Mouse (Mus musculus): ENCODE results near the gene Gm8994. TPM values are rescaled to one million over a fixed set of nuclear protein-coding genes. Genes with fewer than 3 reads are reported as not detected.
"Not testable (repeated sequence)": the region's sequence is repeated elsewhere in the genome, so short reads cannot be mapped to it uniquely, and the experiment has no call there.

Gm8994 gene
- polyA plus RNA-seq (2012; rRNA removed): not detected in 2 replicates

GRCm38 (mm10) chr6:136327239-136327638, at the start of gene Gm8994:
Gene Gm8994 (plus strand): TSS chr6:136327539.
- WGBS: 92% methylated on average over 4 of the region's 4 CpGs
- H3K27me3 ChIP-seq (ENCODE audit: control insufficient read depth, insufficient read depth, low read length); DNase-seq (ENCODE audit: low read depth in 1 of 2, low spot score in 2 of 2); H3K36me3 ChIP-seq (ENCODE audit: control insufficient read depth, insufficient read depth, low read length); H3K4me1 ChIP-seq (ENCODE audit: control insufficient read depth, insufficient read depth, insufficient read length); H3K4me3 ChIP-seq (ENCODE audit: extremely low read depth, insufficient read depth, insufficient read length); H3K27ac ChIP-seq (ENCODE audit: insufficient read depth, low read length): not testable (repeated sequence)

- no peak for DNase-seq (ENCODE audit: low read depth in 1 of 2, low spot score in 2 of 2)
- H3K27ac ChIP-seq (ENCODE audit: insufficient read depth, low read length): no peak overlapping the region
- TF ChIP-seq CTCF (IDR thresholded peaks at IDR 0.05; ENCODE audit: extremely low read depth, insufficient read depth, insufficient read length, insufficient replicate concordance) (no peak), POLR2A (IDR thresholded peaks at IDR 0.05; ENCODE audit: low read depth, low read length) (no peak)
- H3K36me3 ChIP-seq (ENCODE audit: control insufficient read depth, insufficient read depth, low read length): no peaks in the 10 kb centered on the region
- 80% methylated on average over 4 of the region's 4 CpGs for WGBS
- no peak overlapping the region for H3K4me3 ChIP-seq (ENCODE audit: extremely low read depth, insufficient read depth, insufficient read length)
- H3K4me1 ChIP-seq (ENCODE audit: control insufficient read depth, insufficient read depth, insufficient read length): no peaks in the 10 kb centered on the region
- H3K27me3 ChIP-seq (ENCODE audit: control insufficient read depth, insufficient read depth, low read length): no peaks in the 10 kb centered on the region
Measured at GRCm38 (mm10) chr6:136277685-136278084, 49.7 kb upstream of the Gm8994 start.

GRCm38 (mm10) chr6:136284565-136284964, 42.8 kb upstream of the Gm8994 start:
- WGBS: 87% methylated on average over 8 of the region's 8 CpGs
- no peaks in the 10 kb centered on the region for H3K36me3 ChIP-seq (ENCODE audit: control insufficient read depth, insufficient read depth, low read length)
- DNase-seq (ENCODE audit: low read depth in 1 of 2, low spot score in 2 of 2): no peak
- H3K27ac ChIP-seq (ENCODE audit: insufficient read depth, low read length): no peak overlapping the region
- no peak overlapping the region for H3K4me3 ChIP-seq (ENCODE audit: extremely low read depth, insufficient read depth, insufficient read length)
- no peaks in the 10 kb centered on the region for H3K4me1 ChIP-seq (ENCODE audit: control insufficient read depth, insufficient read depth, insufficient read length)
- TF ChIP-seq POLR2A (IDR thresholded peaks at IDR 0.05; ENCODE audit: low read depth, low read length) (no peak), CTCF (IDR thresholded peaks at IDR 0.05; ENCODE audit: extremely low read depth, insufficient read depth, insufficient read length, insufficient replicate concordance) (no peak)
- H3K27me3 ChIP-seq (ENCODE audit: control insufficient read depth, insufficient read depth, low read length): no peaks in the 10 kb centered on the region

GRCm38 (mm10) chr6:136286180-136286579, 41.2 kb upstream of the Gm8994 start:
- no peak overlapping the region for H3K4me3 ChIP-seq (ENCODE audit: extremely low read depth, insufficient read depth, insufficient read length)
- WGBS: 87% methylated on average over 11 of the region's 11 CpGs
- no peak overlapping the region for H3K27ac ChIP-seq (ENCODE audit: insufficient read depth, low read length)
- H3K36me3 ChIP-seq (ENCODE audit: control insufficient read depth, insufficient read depth, low read length): no peaks in the 10 kb centered on the region
- no peak for TF ChIP-seq POLR2A (IDR thresholded peaks at IDR 0.05; ENCODE audit: low read depth, low read length)
- no peak for TF ChIP-seq CTCF (IDR thresholded peaks at IDR 0.05; ENCODE audit: extremely low read depth, insufficient read depth, insufficient read length, insufficient replicate concordance)
- H3K4me1 ChIP-seq (ENCODE audit: control insufficient read depth, insufficient read depth, insufficient read length): no peaks in the 10 kb centered on the region
- no peaks in the 10 kb centered on the region for H3K27me3 ChIP-seq (ENCODE audit: control insufficient read depth, insufficient read depth, low read length)
- DNase-seq (ENCODE audit: low read depth in 1 of 2, low spot score in 2 of 2): no peak

GRCm38 (mm10) chr6:136286589-136286988, 40.8 kb upstream of the Gm8994 start:
- Histone ChIP-seq H3K27me3 (ENCODE audit: control insufficient read depth, insufficient read depth, low read length) (no peaks in the 10 kb centered on the region), H3K4me1 (ENCODE audit: control insufficient read depth, insufficient read depth, insufficient read length) (no peaks in the 10 kb centered on the region), H3K4me3 (ENCODE audit: extremely low read depth, insufficient read depth, insufficient read length) (no peak overlapping the region), H3K36me3 (ENCODE audit: control insufficient read depth, insufficient read depth, low read length) (no peaks in the 10 kb centered on the region), H3K27ac (ENCODE audit: insufficient read depth, low read length) (no peak overlapping the region)
- WGBS: 87% methylated on average over 4 of the region's 4 CpGs
- TF ChIP-seq CTCF (IDR thresholded peaks at IDR 0.05; ENCODE audit: extremely low read depth, insufficient read depth, insufficient read length, insufficient replicate concordance) (no peak), POLR2A (IDR thresholded peaks at IDR 0.05; ENCODE audit: low read depth, low read length) (no peak)
- DNase-seq (ENCODE audit: low read depth in 1 of 2, low spot score in 2 of 2): no peak

GRCm38 (mm10) chr6:136291424-136291823, 35.9 kb upstream of the Gm8994 start:
- WGBS: 86% methylated on average over 3 of the region's 3 CpGs
- Histone ChIP-seq H3K27me3 (ENCODE audit: control insufficient read depth, insufficient read depth, low read length) (no peaks in the 10 kb centered on the region), H3K4me1 (ENCODE audit: control insufficient read depth, insufficient read depth, insufficient read length) (no peaks in the 10 kb centered on the region), H3K4me3 (ENCODE audit: extremely low read depth, insufficient read depth, insufficient read length) (no peak overlapping the region), H3K27ac (ENCODE audit: insufficient read depth, low read length) (no peak overlapping the region), H3K36me3 (ENCODE audit: control insufficient read depth, insufficient read depth, low read length) (no peaks in the 10 kb centered on the region)
- TF ChIP-seq CTCF (IDR thresholded peaks at IDR 0.05; ENCODE audit: extremely low read depth, insufficient read depth, insufficient read length, insufficient replicate concordance): no peak
- no peak for TF ChIP-seq POLR2A (IDR thresholded peaks at IDR 0.05; ENCODE audit: low read depth, low read length)
- DNase-seq (ENCODE audit: low read depth in 1 of 2, low spot score in 2 of 2): no peak

- TF ChIP-seq CTCF (IDR thresholded peaks at IDR 0.05; ENCODE audit: extremely low read depth, insufficient read depth, insufficient read length, insufficient replicate concordance): no peak
- no peak for TF ChIP-seq POLR2A (IDR thresholded peaks at IDR 0.05; ENCODE audit: low read depth, low read length)
- Histone ChIP-seq H3K4me3 (ENCODE audit: extremely low read depth, insufficient read depth, insufficient read length) (no peak overlapping the region), H3K36me3 (ENCODE audit: control insufficient read depth, insufficient read depth, low read length) (no peaks in the 10 kb centered on the region), H3K27ac (ENCODE audit: insufficient read depth, low read length) (no peak overlapping the region), H3K27me3 (ENCODE audit: control insufficient read depth, insufficient read depth, low read length) (no peaks in the 10 kb centered on the region), H3K4me1 (ENCODE audit: control insufficient read depth, insufficient read depth, insufficient read length) (no peaks in the 10 kb centered on the region)
- no peak for DNase-seq (ENCODE audit: low read depth in 1 of 2, low spot score in 2 of 2)
- 75% methylated on average over 11 of the region's 11 CpGs for WGBS
Measured at GRCm38 (mm10) chr6:136291951-136292714, 35.2 kb upstream of the Gm8994 start.

Data from spleen, adult 2 months (tissue).